Mouse (Mus musculus): Measurements from ENCODE around the gene E130208F15Rik.

DNA sequence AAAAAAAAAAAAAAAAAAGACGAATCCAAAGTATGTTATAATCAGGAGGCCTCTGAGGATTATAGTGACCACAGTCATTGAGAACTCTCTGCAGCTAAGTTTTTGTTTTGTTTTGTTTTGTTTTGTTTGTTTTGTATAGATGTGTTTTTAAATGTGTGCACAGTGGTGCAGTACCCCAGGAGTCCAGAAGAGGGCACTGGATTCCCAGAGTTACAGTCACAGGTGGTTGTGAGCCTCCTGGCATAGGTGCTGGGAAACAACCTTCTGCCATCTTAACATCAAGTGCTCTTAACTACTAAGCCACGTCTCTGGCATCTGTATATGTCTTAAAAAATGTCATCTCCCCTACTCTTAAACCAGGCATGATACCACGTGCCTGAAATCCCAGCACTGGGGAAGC, 20.6 kb upstream of the E130208F15Rik start:
- TF ChIP-seq CTCF (IDR thresholded peaks at IDR 0.05; ENCODE audit: low read depth, low read length) (peak; percentile 71), POLR2A (IDR thresholded peaks at IDR 0.05; ENCODE audit: extremely low read depth, insufficient read depth, low read length) (no peak)

Data from liver, adult 2 months (tissue).